Mouse (Mus musculus) kidney, adult 2 months (tissue): ENCODE measurements at regions not wholly inside any gene's neighbourhood (a gene's known extent, or its start where the extent isn't known, plus 50 kb on each side); places are given as distances from the start of the nearest gene placed in this dataset.
A peak's percentile ranks its signal among the peaks of the same experiment; 100 is the strongest.

ENCODE experiments used
- DNase-seq: peaks from one replicate; pipeline ENCODE4 v3.0.0; 2021
- H3K27ac ChIP-seq: fragments of 200-500 bp; 2 replicates; pipeline ENCODE4 v1.5.1; 2012; ENCODE audit warnings: low read depth, low read length, control low read depth, inconsistent platforms; ENCODE audit not compliant: insufficient read depth
- H3K27me3 ChIP-seq: fragments of 200-500 bp; replicated peaks from 2 replicates; pipeline ENCODE4 v1.6.1; 2012; ENCODE audit warnings: mild to moderate bottlenecking, moderate library complexity, low read length, inconsistent platforms; ENCODE audit not compliant: control insufficient read depth, insufficient read depth
- H3K36me3 ChIP-seq: fragments of 200-500 bp; 2 replicates; pipeline ENCODE4 v1.6.1; 2012; ENCODE audit warnings: mild to moderate bottlenecking, moderate library complexity, low read length, inconsistent platforms; ENCODE audit not compliant: control insufficient read depth, insufficient read depth
- H3K4me1 ChIP-seq: fragments of 200-500 bp; 2 replicates; pipeline ENCODE4 v1.6.1; 2011; ENCODE audit warnings: low read length; ENCODE audit not compliant: control insufficient read depth, insufficient read depth
- H3K4me3 ChIP-seq: fragments of 200-500 bp; 2 replicates; pipeline ENCODE4 v1.5.1; 2011; ENCODE audit warnings: mild to moderate bottlenecking, low read depth, low read length, control low read depth; ENCODE audit not compliant: insufficient read depth
- CTCF ChIP-seq: fragments of 200-500 bp; conservative IDR thresholded peaks from 2 replicates; pipeline ENCODE4 v1.5.1; 2011; ENCODE audit warnings: low read depth, mild to moderate bottlenecking, control low read depth, low read length, moderate library complexity, mixed read lengths; ENCODE audit not compliant: insufficient read depth, insufficient read length
- POLR2A ChIP-seq: fragments of 200-500 bp; IDR thresholded peaks from one replicate; pipeline ENCODE4 v1.6.1; 2011; ENCODE audit warnings: low read depth, low read length, control low read depth
- WGBS: fragments of 180-500 bp; shearing (Covaris S2); methylation state at CpG from one replicate; pipeline ENCODE4 v1.1.7; 2018; 5-methylcytosine and 5-hydroxymethylcytosine counted together

- 84% methylated on average over 2 of the region's 2 CpGs for WGBS
- no peaks in the 10 kb centered on the region for H3K36me3 ChIP-seq
- no peak for DNase-seq
These were observed 427.3 kb downstream of the Fam84a start for GRCm38 (mm10) chr12:13724511-13724910.

GRCm38 (mm10) chr12:13709806-13710205, 440.9 kb downstream of the Nbas start:
- WGBS, result 67% methylated on average over 3 of the region's 3 CpGs
- TF ChIP-seq POLR2A, result no peak
- TF ChIP-seq CTCF, result no peak
- H3K36me3 ChIP-seq, result no peaks in the 10 kb centered on the region
- H3K4me1 ChIP-seq, result no peaks in the 10 kb centered on the region
- no peak overlapping the region for H3K4me3 ChIP-seq
- no peak overlapping the region for H3K27ac ChIP-seq
- no peaks in the 10 kb centered on the region for H3K27me3 ChIP-seq
- DNase-seq, result no peak

More at GRCm38 (mm10) chr12:13724511-13724910, 427.3 kb downstream of the Fam84a start:
- TF ChIP-seq POLR2A (no peak), CTCF (no peak)
- Histone ChIP-seq H3K4me3 (no peak overlapping the region), H3K27ac (no peak overlapping the region), H3K4me1 (no peaks in the 10 kb centered on the region), H3K27me3 (no peaks in the 10 kb centered on the region)

GRCm38 (mm10) chr12:13707747-13708146, 438.8 kb downstream of the Nbas start:
- 80% methylated on average over 5 of the region's 5 CpGs for WGBS
- TF ChIP-seq POLR2A (no peak), CTCF (peak; percentile 32)
- DNase-seq, result no peak

GRCm38 (mm10) chr12:13706510-13706909, 437.6 kb downstream of the Nbas start:
- H3K36me3 ChIP-seq, result no peaks in the 10 kb centered on the region
- DNase-seq, result no peak
- 49% methylated on average over 4 of the region's 4 CpGs for WGBS
- no peaks in the 10 kb centered on the region for H3K27me3 ChIP-seq
- no peak overlapping the region for H3K27ac ChIP-seq
- no peak overlapping the region for H3K4me3 ChIP-seq
- no peaks in the 10 kb centered on the region for H3K4me1 ChIP-seq
- no peak for TF ChIP-seq CTCF
- TF ChIP-seq POLR2A, result no peak

More at GRCm38 (mm10) chr12:13707747-13708146, 438.8 kb downstream of the Nbas start:
- no peaks in the 10 kb centered on the region for H3K27me3 ChIP-seq
- no peak overlapping the region for H3K4me3 ChIP-seq
- no peak overlapping the region for H3K27ac ChIP-seq
- no peaks in the 10 kb centered on the region for H3K36me3 ChIP-seq
- no peaks in the 10 kb centered on the region for H3K4me1 ChIP-seq

- WGBS, result 94% methylated on average over 3 of the region's 3 CpGs
- no peak for TF ChIP-seq POLR2A
- no peak for TF ChIP-seq CTCF
These were observed 434.7 kb downstream of the Nbas start for GRCm38 (mm10) chr12:13703604-13704003.

GRCm38 (mm10) chr12:13699858-13700257, 430.9 kb downstream of the Nbas start:
- Histone ChIP-seq H3K4me1 (no peaks in the 10 kb centered on the region), H3K4me3 (no peak overlapping the region), H3K27me3 (no peaks in the 10 kb centered on the region), H3K27ac (no peak overlapping the region), H3K36me3 (no peaks in the 10 kb centered on the region)
- DNase-seq, result no peak
- WGBS, result 83% methylated on average over 2 of the region's 2 CpGs
- TF ChIP-seq CTCF, result no peak
- no peak for TF ChIP-seq POLR2A

More at GRCm38 (mm10) chr12:13703604-13704003, 434.7 kb downstream of the Nbas start:
- no peak overlapping the region for H3K27ac ChIP-seq
- no peaks in the 10 kb centered on the region for H3K27me3 ChIP-seq
- no peaks in the 10 kb centered on the region for H3K36me3 ChIP-seq
- H3K4me3 ChIP-seq, result no peak overlapping the region
- H3K4me1 ChIP-seq, result no peaks in the 10 kb centered on the region
- no peak for DNase-seq

- Histone ChIP-seq H3K36me3 (no peaks in the 10 kb centered on the region), H3K27ac (no peak overlapping the region), H3K27me3 (no peaks in the 10 kb centered on the region), H3K4me1 (no peaks in the 10 kb centered on the region), H3K4me3 (no peak overlapping the region)
- no peak for DNase-seq
- no peak for TF ChIP-seq CTCF
- no peak for TF ChIP-seq POLR2A
- 50% methylated on average over 4 of the region's 4 CpGs for WGBS
These were observed 429.9 kb downstream of the Nbas start for GRCm38 (mm10) chr12:13698834-13699233.

GRCm38 (mm10) chr12:13691394-13692165, 422.6 kb downstream of the Nbas start:
- no peak for TF ChIP-seq POLR2A
- no peak overlapping the region for H3K4me3 ChIP-seq
- WGBS, result 80% methylated on average over 2 of the region's 2 CpGs
- no peaks in the 10 kb centered on the region for H3K36me3 ChIP-seq
- no peak overlapping the region for H3K27ac ChIP-seq
- DNase-seq, result no peak
- H3K4me1 ChIP-seq, result no peaks in the 10 kb centered on the region
- no peaks in the 10 kb centered on the region for H3K27me3 ChIP-seq
